Mouse (Mus musculus) kidney, embryonic 16.5 days (tissue): ENCODE results near the gene Gm20388. TPM values are rescaled to one million over a fixed set of nuclear protein-coding genes. Genes with fewer than 3 reads are reported as not detected.

Source experiments
- ATAC-seq: fragments of 200-750 bp; cut with Nextera tagmentation; 2 replicates; pipeline ENCODE4 v1.8.0; 2017; ENCODE audit warnings: moderate TSS enrichment; ENCODE audit not compliant: low FRiP score, low TSS enrichment
- H3K27ac ChIP-seq: fragments of 300-500 bp; sonication (generic); 2 replicates; pipeline ENCODE4 v1.5.1; 2014; ENCODE audit warnings: low read length
- H3K27me3 ChIP-seq: fragments of 300-500 bp; sonication (generic); 2 replicates; pipeline ENCODE4 v1.6.1; 2014; ENCODE audit warnings: low read length, control low read depth, mixed read lengths; ENCODE audit not compliant: insufficient read depth
- H3K36me3 ChIP-seq: fragments of 300-500 bp; sonication (generic); 2 replicates; pipeline ENCODE4 v1.6.1; 2014; ENCODE audit warnings: low read length, control low read depth, mixed read lengths; ENCODE audit not compliant: insufficient read depth
- H3K4me1 ChIP-seq: fragments of 300-500 bp; sonication (generic); 2 replicates; pipeline ENCODE4 v1.6.1; 2014; ENCODE audit warnings: low read length, control low read depth, mixed read lengths; ENCODE audit not compliant: insufficient read depth
- H3K4me2 ChIP-seq: fragments of 300-500 bp; sonication (generic); replicated peaks from 2 replicates; pipeline ENCODE4 v1.6.1; 2014; ENCODE audit warnings: low read depth, low read length
- H3K4me3 ChIP-seq: fragments of 300-500 bp; sonication (generic); 2 replicates; pipeline ENCODE4 v1.5.1; 2014; ENCODE audit warnings: mild to moderate bottlenecking, low read length
- H3K9ac ChIP-seq: fragments of 300-500 bp; sonication (generic); replicated peaks from 2 replicates; pipeline ENCODE4 v1.6.1; 2014; ENCODE audit warnings: low read length
- H3K9me3 ChIP-seq: fragments of 300-500 bp; sonication (generic); 2 replicates; pipeline ENCODE4 v1.6.1; 2016; ENCODE audit warnings: low read length, control low read depth
- WGBS: fragments of 180-500 bp; shearing (Covaris S2); extraction: QIAGEN DNeasy Blood & Tissue Kit; methylation state at CpG from one replicate; pipeline ENCODE4 v1.1.7; 2014; 5-methylcytosine and 5-hydroxymethylcytosine counted together
- polyA plus RNA-seq: library from polyadenylated mRNA; unstranded; fragments of >200 nt; fragmentation: Nextera tagmentation; extraction: Ambion mirVana; gene quantifications from 2 replicates; pipeline ENCODE4 v1.2.1, GENCODE M21; 2015

Gm20388 gene
- polyA plus RNA-seq, 1 experiment from 2014 or later, result 7.7 TPM

- no peaks in the 10 kb centered on the region for H3K9me3 ChIP-seq
- H3K4me3 ChIP-seq, result peak overlapping the region; percentile 71
- no peaks in the 10 kb centered on the region for H3K27me3 ChIP-seq
- H3K4me1 ChIP-seq, result peaks cover 76% of the 10 kb centered on the region
- no peaks in the 10 kb centered on the region for H3K36me3 ChIP-seq
- H3K4me2 ChIP-seq, result peak overlapping the region; percentile 94
- ATAC-seq, result no peak
- H3K27ac ChIP-seq, result peak overlapping the region; percentile 97
- peak overlapping the region; percentile 80 for H3K9ac ChIP-seq
- WGBS, result under 1% methylated on average over 25 of the region's 25 CpGs
These were observed 578.0 kb downstream of the Gm20388 start for GRCm38 (mm10) chr8:120488636-120489131.

DNA sequence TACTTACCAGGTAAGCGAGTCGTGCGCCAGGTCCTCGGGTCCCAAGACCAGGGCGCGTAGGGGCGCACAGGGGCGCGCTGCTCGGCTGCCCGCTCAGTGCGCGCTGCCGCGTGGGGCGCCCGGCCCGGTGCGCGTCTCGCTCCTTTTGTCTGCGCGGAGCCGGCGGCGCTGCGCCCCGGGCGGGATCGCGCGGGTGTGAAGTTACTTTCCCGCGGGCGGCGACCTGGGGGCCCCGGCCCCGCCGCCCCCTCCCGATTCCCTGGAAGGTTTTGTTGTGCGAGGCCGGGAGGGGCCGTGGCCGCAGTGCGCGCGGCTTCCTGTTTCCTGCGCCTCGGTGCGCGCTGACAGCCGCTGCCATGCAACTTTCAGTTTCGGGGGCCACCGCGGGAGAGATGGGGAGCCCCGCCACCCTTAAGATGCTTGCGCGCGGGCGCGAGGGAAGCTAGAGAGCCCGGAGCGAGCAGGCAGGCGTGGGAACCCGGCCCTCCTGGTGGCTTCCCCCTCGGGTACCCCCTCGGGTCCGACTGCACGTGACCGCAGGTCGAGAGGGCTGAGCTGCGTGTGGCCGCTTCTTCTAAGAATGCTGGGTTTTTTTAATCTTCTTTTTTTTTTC, 578.6 kb downstream of the Gm20388 start:
- peaks cover 78% of the 10 kb centered on the region for H3K4me1 ChIP-seq
- under 1% methylated on average over 72 of the region's 73 CpGs for WGBS
- no peaks in the 10 kb centered on the region for H3K36me3 ChIP-seq
- peak overlapping the region; percentile 71 for H3K4me3 ChIP-seq
- no peak for ATAC-seq
- peak overlapping the region; percentile 94 for H3K4me2 ChIP-seq
- peak overlapping the region; percentile 97 for H3K27ac ChIP-seq
- no peaks in the 10 kb centered on the region for H3K27me3 ChIP-seq
- H3K9me3 ChIP-seq, result no peaks in the 10 kb centered on the region
- peak overlapping the region; percentile 80 for H3K9ac ChIP-seq

GRCm38 (mm10) chr8:120489771-120490281, 579.2 kb downstream of the Gm20388 start:
- Histone ChIP-seq H3K4me2 (peak overlapping the region; percentile 94), H3K9ac (peak overlapping the region; percentile 80), H3K9me3 (no peaks in the 10 kb centered on the region), H3K27ac (peak overlapping the region; percentile 37; the same call in 1 of the 2 replicates), H3K36me3 (no peaks in the 10 kb centered on the region), H3K4me3 (peak overlapping the region; percentile 71), H3K27me3 (no peaks in the 10 kb centered on the region), H3K4me1 (peaks cover 78% of the 10 kb centered on the region)
- no peak for ATAC-seq
- 5% methylated on average over 15 of the region's 15 CpGs for WGBS

GRCm38 (mm10) chr8:120490354-120491141, 579.9 kb downstream of the Gm20388 start:
- H3K4me1 ChIP-seq, result peaks cover 78% of the 10 kb centered on the region
- peak overlapping the region; percentile 37; the same call in 1 of the 2 replicates for H3K27ac ChIP-seq
- no peak for ATAC-seq
- peak overlapping the region; percentile 71 for H3K4me3 ChIP-seq
- peak overlapping the region; percentile 80 for H3K9ac ChIP-seq
- H3K36me3 ChIP-seq, result no peaks in the 10 kb centered on the region
- H3K9me3 ChIP-seq, result no peaks in the 10 kb centered on the region
- WGBS, result 21% methylated on average over 12 of the region's 12 CpGs
- no peaks in the 10 kb centered on the region for H3K27me3 ChIP-seq
- peak overlapping the region; percentile 94 for H3K4me2 ChIP-seq

DNA sequence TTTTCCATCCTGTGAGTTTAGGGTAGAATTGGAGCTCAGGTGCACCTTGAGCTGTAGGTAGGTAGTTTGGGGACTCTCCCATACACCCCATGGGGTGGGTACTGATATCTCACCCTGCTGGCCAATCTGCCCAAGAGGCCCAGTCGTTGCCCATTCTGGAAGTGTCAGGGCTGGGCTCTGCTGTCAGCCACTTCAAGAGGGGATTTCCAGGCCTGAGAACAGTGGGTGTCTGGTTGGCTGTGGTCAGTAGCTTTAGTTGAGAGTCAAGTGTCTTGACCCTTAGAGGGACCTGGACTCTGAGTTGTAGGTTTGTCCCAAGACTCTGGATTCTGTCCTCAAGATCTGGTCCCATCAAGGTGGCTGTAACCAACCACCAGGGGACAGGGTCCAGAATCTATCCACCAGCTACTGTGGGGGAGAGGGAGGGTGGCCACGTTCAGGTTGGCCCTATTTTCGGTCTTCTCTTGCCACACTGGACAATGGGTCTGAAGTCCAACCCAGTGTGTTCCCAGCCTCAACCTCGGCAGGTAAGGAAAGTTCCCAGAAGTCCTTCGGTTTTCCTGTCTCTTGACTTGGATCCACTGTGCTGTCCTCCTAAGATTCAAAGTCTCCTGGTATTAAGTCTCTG, 580.6 kb downstream of the Gm20388 start:
- peak overlapping the region; percentile 80 for H3K9ac ChIP-seq

DNA sequence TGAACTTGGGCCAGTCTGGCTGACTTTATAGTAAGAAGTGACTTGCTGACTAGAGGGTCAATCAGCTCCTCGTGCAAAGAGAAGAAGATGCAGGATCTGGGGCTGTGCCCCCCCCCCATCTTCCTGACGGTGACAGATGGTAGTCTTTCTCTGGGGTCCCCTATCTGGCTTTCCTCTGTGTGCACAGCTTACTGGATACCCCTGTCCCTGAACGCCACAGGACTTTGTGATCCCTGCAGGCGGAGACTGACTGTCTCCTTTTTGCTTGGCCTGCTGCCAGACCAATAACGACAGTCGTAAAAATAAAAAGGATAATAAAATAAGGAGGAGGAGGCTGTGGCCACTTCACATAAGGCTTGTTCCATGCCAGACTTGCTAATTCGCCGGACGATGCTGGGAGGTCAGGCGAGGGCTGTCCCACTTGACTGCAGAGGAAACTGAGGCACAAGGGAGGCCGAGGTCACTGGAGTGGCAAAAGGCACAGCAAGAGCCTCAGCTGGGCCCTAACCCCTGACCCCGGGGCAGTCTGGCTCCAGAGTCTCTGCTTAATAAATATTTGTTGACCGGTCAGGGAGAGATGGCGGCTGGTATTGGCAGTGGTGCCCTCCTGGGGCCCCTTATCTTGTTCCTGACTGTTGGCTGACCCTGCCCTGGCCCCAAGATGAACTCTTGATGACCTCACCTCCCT, 581.7 kb downstream of the Gm20388 start:
- Histone ChIP-seq H3K4me3 (no peak overlapping the region), H3K4me1 (peaks cover 78% of the 10 kb centered on the region), H3K9me3 (no peaks in the 10 kb centered on the region), H3K4me2 (peak overlapping the region; percentile 94), H3K27me3 (no peaks in the 10 kb centered on the region), H3K9ac (no peak overlapping the region), H3K27ac (peak overlapping the region; percentile 6; the same call in 1 of the 2 replicates), H3K36me3 (no peaks in the 10 kb centered on the region)
- WGBS, result 12% methylated on average over 14 of the region's 14 CpGs
- no peak for ATAC-seq

More for the DNA sequence above, 580.6 kb downstream of the Gm20388 start:
- Histone ChIP-seq H3K4me2 (peak overlapping the region; percentile 94), H3K36me3 (no peaks in the 10 kb centered on the region), H3K27me3 (no peaks in the 10 kb centered on the region), H3K4me3 (peak overlapping the region; percentile 71), H3K27ac (0 out of 2 replicates have a peak overlapping the region, but pooled peaks have one; percentile 37), H3K9me3 (no peaks in the 10 kb centered on the region), H3K4me1 (peaks cover 76% of the 10 kb centered on the region)
- no peak for ATAC-seq
- WGBS, result 65% methylated on average over 5 of the region's 5 CpGs

DNA sequence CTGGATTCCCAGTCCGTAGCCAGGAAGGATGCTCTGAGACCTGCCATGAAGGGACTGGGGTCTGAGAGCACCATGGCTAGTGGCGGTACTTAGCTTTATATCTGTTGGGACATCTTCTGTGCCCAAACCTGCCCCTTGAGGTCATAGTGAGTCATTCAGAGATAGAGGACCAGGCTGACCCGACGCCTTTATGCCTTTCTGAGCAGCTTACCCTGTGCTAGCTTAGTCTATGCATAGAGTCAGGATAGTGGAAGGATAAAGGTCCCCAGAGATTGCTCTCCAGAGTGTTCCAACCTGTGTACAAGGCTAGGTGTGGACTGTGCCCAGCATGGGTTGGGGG, 582.2 kb downstream of the Gm20388 start:
- H3K9me3 ChIP-seq, result no peaks in the 10 kb centered on the region
- H3K36me3 ChIP-seq, result no peaks in the 10 kb centered on the region
- no peak for ATAC-seq
- peaks cover 83% of the 10 kb centered on the region for H3K4me1 ChIP-seq
- peak overlapping the region; percentile 36 for H3K4me2 ChIP-seq
- no peaks in the 10 kb centered on the region for H3K27me3 ChIP-seq
- H3K4me3 ChIP-seq, result no peak overlapping the region
- 32% methylated on average over 4 of the region's 4 CpGs for WGBS
- H3K9ac ChIP-seq, result no peak overlapping the region
- no peak overlapping the region; the same call in 1 of the 2 replicates for H3K27ac ChIP-seq

- Histone ChIP-seq H3K9ac (peak overlapping the region; percentile 44), H3K27me3 (no peaks in the 10 kb centered on the region), H3K4me2 (0 out of 2 replicates have a peak overlapping the region, but pooled peaks have one; percentile 34), H3K36me3 (no peaks in the 10 kb centered on the region), H3K9me3 (no peaks in the 10 kb centered on the region), H3K4me3 (no peak overlapping the region), H3K27ac (peak overlapping the region; percentile 95), H3K4me1 (peaks cover 92% of the 10 kb centered on the region)
- no peak for ATAC-seq
- 40% methylated on average over 16 of the region's 16 CpGs for WGBS
These were observed 583.1 kb downstream of the Gm20388 start for GRCm38 (mm10) chr8:120493508-120494464.
